Mouse (Mus musculus) liver, embryonic 11.5 days (tissue): ENCODE results near the gene CK137956. TPM values are rescaled to one million over a fixed set of nuclear protein-coding genes. Genes with fewer than 3 reads are reported as not detected.

Source experiments
- ATAC-seq: fragments of 200-750 bp; cut with Nextera tagmentation; replicated peaks from 2 replicates; pipeline ENCODE4 v1.8.0; 2017; ENCODE audit warnings: moderate number of reproducible peaks, mild to moderate bottlenecking, moderate TSS enrichment, moderate library complexity; ENCODE audit not compliant: low FRiP score
- DNase-seq: peaks from one replicate; pipeline ENCODE4 v3.0.0-alpha.2; 2017; ENCODE audit warnings: low spot score
- H3K27ac ChIP-seq: fragments of 300-500 bp; sonication (generic); 2 replicates; pipeline ENCODE4 v1.5.1; 2014; ENCODE audit warnings: mild to moderate bottlenecking, low read depth, low read length, control low read depth
- H3K27me3 ChIP-seq: fragments of 300-500 bp; sonication (generic); replicated peaks from 2 replicates; pipeline ENCODE4 v1.6.1; 2014; ENCODE audit warnings: low read length, mixed read lengths; ENCODE audit not compliant: control insufficient read depth, insufficient read depth
- H3K36me3 ChIP-seq: fragments of 300-500 bp; sonication (generic); 2 replicates; pipeline ENCODE4 v1.6.1; 2014; ENCODE audit warnings: mild to moderate bottlenecking, low read length, moderate library complexity, mixed read lengths; ENCODE audit not compliant: control insufficient read depth, insufficient read depth
- H3K4me1 ChIP-seq: fragments of 300-500 bp; sonication (generic); replicated peaks from 2 replicates; pipeline ENCODE4 v1.6.1; 2014; ENCODE audit warnings: low read length, mixed read lengths; ENCODE audit not compliant: control insufficient read depth, insufficient read depth
- H3K4me2 ChIP-seq: fragments of 300-500 bp; sonication (generic); 2 replicates; pipeline ENCODE4 v1.6.1; 2014; ENCODE audit warnings: mild to moderate bottlenecking, control low read depth, moderate library complexity
- H3K4me3 ChIP-seq: fragments of 300-500 bp; sonication (generic); 2 replicates; pipeline ENCODE4 v1.5.1; 2014; ENCODE audit warnings: low read depth, low read length, control low read depth
- H3K9ac ChIP-seq: fragments of 300-500 bp; sonication (generic); 2 replicates; pipeline ENCODE4 v1.6.1; 2014; ENCODE audit warnings: low read depth, low read length, control low read depth
- H3K9me3 ChIP-seq: fragments of 300-500 bp; sonication (generic); 2 replicates; pipeline ENCODE4 v1.6.1; 2016; ENCODE audit warnings: low read length, inconsistent platforms, mixed read lengths; ENCODE audit not compliant: control insufficient read depth
- WGBS: fragments of 180-500 bp; shearing (Covaris S2); extraction: QIAGEN DNeasy Blood & Tissue Kit; methylation state at CpG from one replicate; pipeline ENCODE4 v1.1.7; 2014; 5-methylcytosine and 5-hydroxymethylcytosine counted together
- polyA plus RNA-seq: library from polyadenylated mRNA; unstranded; fragments of >200 nt; fragmentation: Nextera tagmentation; extraction: Ambion mirVana; gene quantifications from 2 replicates; pipeline ENCODE4 v1.2.1, GENCODE M21; 2014

The CK137956 gene
- polyA plus RNA-seq, 1 experiment from 2014 or later = not detected

GRCm38 (mm10) chr4:127947696-127948095 lies 23.1 kb downstream of the CK137956 start:
- Histone ChIP-seq H3K4me1 (no peaks in the 10 kb centered on the region), H3K4me3 (no peak overlapping the region), H3K27me3 (no peaks in the 10 kb centered on the region), H3K9me3 (no peaks in the 10 kb centered on the region), H3K4me2 (no peak overlapping the region), H3K9ac (no peak overlapping the region), H3K27ac (no peak overlapping the region), H3K36me3 (no peaks in the 10 kb centered on the region)
- ATAC-seq = no peak
- no peak for DNase-seq
- 57% methylated on average over 2 of the region's 2 CpGs for WGBS

GRCm38 (mm10) chr4:127937474-127937873 lies 33.3 kb downstream of the CK137956 start:
- Histone ChIP-seq H3K9ac (no peak overlapping the region), H3K9me3 (no peaks in the 10 kb centered on the region), H3K27ac (no peak overlapping the region), H3K4me2 (no peak overlapping the region), H3K4me3 (no peak overlapping the region), H3K4me1 (no peaks in the 10 kb centered on the region), H3K36me3 (no peaks in the 10 kb centered on the region), H3K27me3 (no peaks in the 10 kb centered on the region)
- DNase-seq = no peak
- no peak for ATAC-seq
- 79% methylated on average over 7 of the region's 7 CpGs for WGBS

GRCm38 (mm10) chr4:127935369-127935768 lies 35.4 kb downstream of the CK137956 start:
- Histone ChIP-seq H3K4me3 (no peak overlapping the region), H3K4me1 (no peaks in the 10 kb centered on the region), H3K9me3 (no peaks in the 10 kb centered on the region), H3K27me3 (no peaks in the 10 kb centered on the region), H3K9ac (no peak overlapping the region), H3K4me2 (no peak overlapping the region), H3K27ac (no peak overlapping the region), H3K36me3 (no peaks in the 10 kb centered on the region)
- no peak for ATAC-seq
- 38% methylated on average over 3 of the region's 3 CpGs for WGBS
- DNase-seq = no peak

GRCm38 (mm10) chr4:127913551-127913950 lies 57.2 kb downstream of the CK137956 start:
- ATAC-seq = no peak
- 76% methylated on average over 7 of the region's 7 CpGs for WGBS
- Histone ChIP-seq H3K4me1 (no peaks in the 10 kb centered on the region), H3K36me3 (no peaks in the 10 kb centered on the region), H3K27me3 (no peaks in the 10 kb centered on the region), H3K4me3 (no peak overlapping the region), H3K27ac (no peak overlapping the region), H3K9ac (no peak overlapping the region), H3K9me3 (no peaks in the 10 kb centered on the region; the same call in 1 of the 2 replicates), H3K4me2 (no peak overlapping the region)
- no peak for DNase-seq

- Histone ChIP-seq H3K4me1 (no peaks in the 10 kb centered on the region), H3K27me3 (no peaks in the 10 kb centered on the region), H3K36me3 (no peaks in the 10 kb centered on the region), H3K27ac (no peak overlapping the region), H3K9me3 (no peaks in the 10 kb centered on the region), H3K4me3 (no peak overlapping the region), H3K4me2 (no peak overlapping the region), H3K9ac (no peak overlapping the region)
- 77% methylated on average over 8 of the region's 8 CpGs for WGBS
- DNase-seq (no peak), ATAC-seq (no peak)
These were observed 63.6 kb downstream of the CK137956 start for GRCm38 (mm10) chr4:127907151-127907550.

GRCm38 (mm10) chr4:127903954-127904353 lies 66.8 kb downstream of the CK137956 start:
- Histone ChIP-seq H3K4me3 (no peak overlapping the region), H3K27ac (no peak overlapping the region), H3K9ac (no peak overlapping the region), H3K4me2 (no peak overlapping the region), H3K9me3 (no peaks in the 10 kb centered on the region), H3K4me1 (no peaks in the 10 kb centered on the region), H3K36me3 (no peaks in the 10 kb centered on the region), H3K27me3 (no peaks in the 10 kb centered on the region)
- ATAC-seq = no peak
- no peak for DNase-seq
- WGBS = 58% methylated on average over 3 of the region's 3 CpGs

- H3K4me2 ChIP-seq = no peak overlapping the region
- no peaks in the 10 kb centered on the region for H3K27me3 ChIP-seq
- H3K9ac ChIP-seq = no peak overlapping the region
- H3K9me3 ChIP-seq = no peaks in the 10 kb centered on the region
- DNase-seq (no peak), ATAC-seq (no peak)
- no peaks in the 10 kb centered on the region for H3K4me1 ChIP-seq
- no peaks in the 10 kb centered on the region for H3K36me3 ChIP-seq
- WGBS = 77% methylated on average over 7 of the region's 7 CpGs
- no peak overlapping the region for H3K27ac ChIP-seq
- no peak overlapping the region for H3K4me3 ChIP-seq
These were observed 69.8 kb downstream of the CK137956 start for GRCm38 (mm10) chr4:127900893-127901456.

- H3K27ac ChIP-seq = no peak overlapping the region
- no peaks in the 10 kb centered on the region for H3K36me3 ChIP-seq
- H3K9ac ChIP-seq = no peak overlapping the region
- H3K4me1 ChIP-seq = no peaks in the 10 kb centered on the region
- DNase-seq (no peak), ATAC-seq (no peak)
- H3K27me3 ChIP-seq = no peaks in the 10 kb centered on the region
- H3K4me3 ChIP-seq = no peak overlapping the region
- 80% methylated on average over 7 of the region's 7 CpGs for WGBS
- H3K4me2 ChIP-seq = no peak overlapping the region
- peaks cover 4% of the 10 kb centered on the region; the same call in 1 of the 2 replicates for H3K9me3 ChIP-seq
These were observed 81.7 kb downstream of the CK137956 start for GRCm38 (mm10) chr4:127889071-127889470.

- no peak for DNase-seq
- 89% methylated on average over 8 of the region's 8 CpGs for WGBS
These were observed 91.8 kb downstream of the CK137956 start for GRCm38 (mm10) chr4:127878966-127879365.

More at GRCm38 (mm10) chr4:127878966-127879365, 91.8 kb downstream of the CK137956 start:
- Histone ChIP-seq H3K36me3 (no peaks in the 10 kb centered on the region), H3K4me1 (no peaks in the 10 kb centered on the region), H3K27ac (no peak overlapping the region), H3K9ac (no peak overlapping the region), H3K4me2 (no peak overlapping the region), H3K27me3 (no peaks in the 10 kb centered on the region), H3K9me3 (peaks cover under 1% of the 10 kb centered on the region; the same call in 1 of the 2 replicates), H3K4me3 (no peak overlapping the region)
- ATAC-seq = no peak
